Mouse (Mus musculus): ENCODE data around the gene Krt83. TPM values are rescaled to one million over a fixed set of nuclear protein-coding genes. Genes with fewer than 3 reads are reported as not detected.
A peak's percentile ranks its signal among the peaks of the same experiment; 100 is the strongest.
"Not testable (repeated sequence)": the region's sequence is repeated elsewhere in the genome, so short reads cannot be mapped to it uniquely, and the experiment has no call there.

Krt83 gene
- not detected in 2 replicates for polyA plus RNA-seq (2014; fragmentation: Nextera tagmentation; extraction: Ambion mirVana)

DNA sequence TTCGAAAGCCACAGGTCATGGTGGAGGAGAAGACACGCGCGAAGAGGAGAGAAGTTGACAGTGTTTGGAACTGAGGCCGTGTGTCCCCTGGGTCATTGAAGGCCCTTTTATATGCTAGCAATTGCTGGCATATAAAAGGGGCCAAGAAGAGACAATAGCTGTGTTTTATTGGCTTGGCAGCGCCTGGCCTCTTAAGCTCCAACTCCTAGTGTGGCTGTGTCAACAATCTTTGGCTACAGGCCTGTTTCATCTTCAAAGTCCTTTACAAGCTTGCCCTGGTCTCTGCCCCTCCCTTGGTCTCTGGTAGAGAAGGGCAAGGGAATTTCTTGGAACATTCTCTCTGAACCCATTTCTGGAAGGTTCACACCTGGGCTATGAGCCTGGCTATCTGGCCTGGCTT is at the start of gene Krt83:
TSS of gene Krt83 (minus strand) at position 82 of the 400 bp plus-strand sequence.
- H3K27me3 ChIP-seq (ENCODE audit: control insufficient read depth, insufficient read depth, low read length) = no peaks in the 10 kb centered on the region
- H3K4me1 ChIP-seq (ENCODE audit: control insufficient read depth, insufficient read depth, low read length) = no peaks in the 10 kb centered on the region
- H3K4me3 ChIP-seq (ENCODE audit: low read length) = no peak within 1 kb of the TSS
- no peak for ATAC-seq (ENCODE audit: low FRiP score, low TSS enrichment)
- no peak within 1 kb of the TSS for H3K27ac ChIP-seq (ENCODE audit: low read depth, low read length)
- no peak within 1 kb of the TSS for H3K9ac ChIP-seq (ENCODE audit: low read depth, low read length)
- WGBS = 43% methylated on average over 6 of the region's 6 CpGs
- H3K9me3 ChIP-seq (ENCODE audit: control insufficient read depth, low read length) = no peaks in the 10 kb centered on the region
- no peak within 1 kb of the TSS for H3K4me2 ChIP-seq (replicated peaks; ENCODE audit: low read depth, low read length)
- H3K36me3 ChIP-seq (ENCODE audit: control insufficient read depth, insufficient read depth, low read length) = no peaks in the 10 kb centered on the region

DNA sequence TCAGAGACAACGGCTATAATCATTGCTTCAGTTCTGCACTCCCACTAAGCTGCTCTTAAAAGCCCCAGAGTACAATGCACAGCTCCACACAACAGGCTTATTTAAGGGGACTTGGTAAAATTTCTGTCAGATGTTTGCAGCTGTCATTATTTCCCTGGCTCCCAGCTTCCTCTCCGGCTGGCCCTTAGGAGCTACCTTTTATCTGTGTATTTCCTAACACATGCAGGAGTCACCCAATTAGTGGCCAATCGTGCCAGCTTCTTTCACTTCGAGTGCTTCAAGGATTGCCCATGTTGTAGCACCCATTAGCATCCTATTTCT is 47.2 kb upstream of the Krt83 start:
- Histone ChIP-seq H3K4me3 (ENCODE audit: low read length) (no peak overlapping the region), H3K9ac (ENCODE audit: low read depth, low read length) (no peak overlapping the region), H3K27me3 (ENCODE audit: control insufficient read depth, insufficient read depth, low read length) (no peaks in the 10 kb centered on the region), H3K36me3 (ENCODE audit: control insufficient read depth, insufficient read depth, low read length) (no peaks in the 10 kb centered on the region), H3K4me1 (ENCODE audit: control insufficient read depth, insufficient read depth, low read length) (peaks cover 16% of the 10 kb centered on the region), H3K27ac (ENCODE audit: low read depth, low read length) (no peak overlapping the region), H3K9me3 (ENCODE audit: control insufficient read depth, low read length) (no peaks in the 10 kb centered on the region), H3K4me2 (replicated peaks; ENCODE audit: low read depth, low read length) (no peak overlapping the region)
- WGBS = 37% methylated on average over 4 of the region's 4 CpGs
- no peak for ATAC-seq (ENCODE audit: low FRiP score, low TSS enrichment)

DNA sequence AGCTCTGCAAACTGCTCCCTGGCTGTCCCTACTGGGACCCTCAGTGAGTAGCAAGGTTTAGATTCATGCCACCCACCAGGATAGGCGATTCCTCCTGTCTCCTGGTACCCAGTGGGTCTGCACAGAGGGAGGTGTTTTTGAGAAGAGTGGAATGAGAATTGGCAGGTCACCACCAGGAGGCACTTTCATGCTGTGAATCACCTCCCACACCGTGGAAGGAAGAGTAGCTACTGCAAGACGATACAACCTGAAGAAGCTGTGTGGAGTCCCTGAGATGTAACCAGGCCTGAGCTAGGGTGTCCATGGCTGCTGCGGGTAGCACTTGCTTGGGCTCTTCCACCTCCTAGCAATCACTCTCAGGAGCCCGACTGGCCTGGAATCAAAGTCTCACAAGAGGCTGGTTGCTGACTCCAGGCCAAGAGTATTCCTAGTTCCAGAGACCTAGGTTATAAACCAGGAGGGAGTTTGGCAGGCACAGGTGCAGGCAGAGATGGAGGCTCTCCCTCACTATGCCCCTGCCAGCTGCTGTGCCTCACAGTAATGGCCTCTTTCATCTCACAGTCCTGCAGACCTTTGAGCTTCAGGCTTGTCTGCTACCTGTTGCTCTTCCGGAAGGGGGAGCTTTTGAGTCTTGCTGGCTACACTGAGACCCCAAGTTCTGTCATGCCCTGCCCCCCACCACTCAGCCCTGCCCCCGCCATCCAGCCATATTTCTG is 46.7 kb upstream of the Krt83 start:
- H3K4me2 ChIP-seq (replicated peaks; ENCODE audit: low read depth, low read length) = no peak overlapping the region
- no peak overlapping the region for H3K4me3 ChIP-seq (ENCODE audit: low read length)
- no peak overlapping the region for H3K9ac ChIP-seq (ENCODE audit: low read depth, low read length)
- no peak overlapping the region for H3K27ac ChIP-seq (ENCODE audit: low read depth, low read length)
- ATAC-seq (ENCODE audit: low FRiP score, low TSS enrichment) = no peak; the same call in 1 of the 2 replicates
- peaks cover 16% of the 10 kb centered on the region for H3K4me1 ChIP-seq (ENCODE audit: control insufficient read depth, insufficient read depth, low read length)
- H3K9me3 ChIP-seq (ENCODE audit: control insufficient read depth, low read length) = no peaks in the 10 kb centered on the region
- WGBS = 34% methylated on average over 7 of the region's 7 CpGs
- no peaks in the 10 kb centered on the region for H3K27me3 ChIP-seq (ENCODE audit: control insufficient read depth, insufficient read depth, low read length)
- no peaks in the 10 kb centered on the region for H3K36me3 ChIP-seq (ENCODE audit: control insufficient read depth, insufficient read depth, low read length)

DNA sequence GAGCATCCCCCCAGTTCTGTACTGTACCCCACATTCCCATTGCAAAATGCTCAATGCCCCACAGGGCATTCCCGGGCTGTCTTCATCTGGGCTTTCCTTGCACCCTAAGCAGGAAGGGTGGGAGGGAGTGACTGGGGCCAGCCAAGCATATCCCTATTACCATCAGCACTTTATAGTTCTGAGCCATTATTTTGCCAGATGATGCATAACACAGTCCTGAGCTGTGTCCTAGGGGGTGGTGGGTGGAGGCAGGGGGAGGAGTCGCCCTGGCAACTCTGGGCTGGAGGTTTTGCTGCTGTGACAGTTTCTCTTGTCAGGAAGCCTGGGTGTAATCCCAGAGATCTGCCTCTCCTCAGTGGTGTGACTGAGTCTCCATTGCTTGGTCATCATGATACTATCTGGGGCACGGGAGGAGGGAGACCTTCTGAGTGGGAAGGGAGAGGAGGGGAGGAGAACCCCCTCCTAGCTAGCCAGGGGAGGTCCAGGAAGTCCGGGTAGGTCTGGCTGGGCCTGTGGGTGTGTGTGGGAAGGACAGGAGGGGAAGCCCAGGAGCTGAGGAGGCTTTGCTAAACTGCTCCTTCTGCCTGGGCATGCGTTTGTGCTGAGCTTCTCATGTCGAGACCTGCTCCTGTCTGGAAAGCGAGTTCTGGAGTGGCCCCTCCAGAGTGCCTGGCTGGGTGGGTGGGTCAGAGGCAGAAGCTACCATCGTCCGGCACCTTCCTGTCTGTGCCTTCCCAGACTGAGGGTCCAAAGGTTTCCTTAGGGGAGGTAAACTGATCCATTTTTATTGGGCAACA is 44.9 kb upstream of the Krt83 start:
- Histone ChIP-seq H3K27ac (ENCODE audit: low read depth, low read length) (no peak overlapping the region), H3K9ac (ENCODE audit: low read depth, low read length) (no peak overlapping the region), H3K27me3 (ENCODE audit: control insufficient read depth, insufficient read depth, low read length) (no peaks in the 10 kb centered on the region), H3K4me1 (ENCODE audit: control insufficient read depth, insufficient read depth, low read length) (peaks cover 13% of the 10 kb centered on the region), H3K4me2 (replicated peaks; ENCODE audit: low read depth, low read length) (no peak overlapping the region), H3K36me3 (ENCODE audit: control insufficient read depth, insufficient read depth, low read length) (no peaks in the 10 kb centered on the region), H3K4me3 (ENCODE audit: low read length) (no peak overlapping the region), H3K9me3 (ENCODE audit: control insufficient read depth, low read length) (no peaks in the 10 kb centered on the region)
- 38% methylated on average over 9 of the region's 9 CpGs for WGBS
- ATAC-seq (ENCODE audit: low FRiP score, low TSS enrichment) = peak; percentile 58; the same call in 1 of the 2 replicates

DNA sequence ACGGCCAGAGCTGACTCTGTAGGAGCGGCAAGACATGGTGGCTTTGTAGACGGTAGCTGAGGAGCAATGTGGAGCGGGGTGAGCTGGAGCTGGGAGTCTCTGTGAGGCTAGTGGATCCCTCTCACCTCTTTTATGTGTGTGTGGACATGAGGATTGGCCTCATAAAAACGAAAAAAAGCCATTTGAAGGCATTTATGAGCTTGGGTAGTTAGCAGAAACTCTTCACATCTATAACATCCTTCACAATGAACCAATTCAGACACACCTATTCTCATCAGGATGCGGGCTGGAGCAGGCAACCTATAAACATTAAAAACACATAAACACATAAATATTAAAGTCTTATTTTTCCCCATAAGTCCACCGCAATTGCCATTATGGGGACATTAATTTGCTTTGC is 41.4 kb upstream of the Krt83 start, which contains the start of gene Krt84:
TSS of gene Krt84 (minus strand) at position 101 of the 400 bp plus-strand sequence.
- ATAC-seq (ENCODE audit: low FRiP score, low TSS enrichment) = no peak
- no peak within 1 kb of the TSS for H3K9ac ChIP-seq (ENCODE audit: low read depth, low read length)

DNA sequence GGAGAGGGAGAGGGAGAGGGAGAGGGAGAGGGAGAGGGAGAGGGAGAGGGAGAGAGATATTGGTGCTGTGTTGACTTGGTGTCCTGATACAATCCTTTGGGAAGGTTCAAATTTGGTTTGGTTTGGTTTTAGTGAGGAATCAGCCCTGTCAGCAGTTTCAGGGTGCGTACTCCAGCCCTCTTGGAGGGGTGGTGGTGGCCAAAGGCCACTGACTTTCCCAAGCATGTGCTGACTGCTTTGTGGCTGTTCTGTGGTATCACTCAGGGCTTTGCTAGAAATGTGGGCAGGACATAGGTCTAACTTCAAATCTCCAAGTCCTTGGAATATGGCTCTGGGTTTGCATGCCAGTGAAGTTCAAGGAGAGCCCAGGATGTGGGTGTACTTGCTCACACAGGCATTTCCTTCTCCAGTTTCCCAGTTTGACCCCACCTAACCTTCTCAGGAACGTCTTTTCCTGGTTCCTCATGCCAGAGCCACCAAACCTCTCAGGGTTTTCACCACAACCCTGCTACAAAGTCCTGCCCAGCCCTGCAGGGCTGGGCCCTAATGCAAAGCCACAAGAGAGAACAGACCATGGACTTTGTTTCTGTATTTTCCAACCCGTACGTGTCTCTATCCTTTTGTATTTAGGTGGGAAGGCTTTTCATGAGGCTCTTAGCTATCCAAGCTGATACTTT is 31.4 kb upstream of the Krt83 start:
- H3K4me3 ChIP-seq (ENCODE audit: low read length) = no peak overlapping the region
- H3K9me3 ChIP-seq (ENCODE audit: control insufficient read depth, low read length) = no peaks in the 10 kb centered on the region
- no peak for ATAC-seq (ENCODE audit: low FRiP score, low TSS enrichment)
- H3K27me3 ChIP-seq (ENCODE audit: control insufficient read depth, insufficient read depth, low read length) = peaks cover 13% of the 10 kb centered on the region; the same call in 1 of the 2 replicates
- no peaks in the 10 kb centered on the region for H3K4me1 ChIP-seq (ENCODE audit: control insufficient read depth, insufficient read depth, low read length)
- WGBS = 57% methylated on average over 4 of the region's 4 CpGs
- no peaks in the 10 kb centered on the region for H3K36me3 ChIP-seq (ENCODE audit: control insufficient read depth, insufficient read depth, low read length)
- H3K9ac ChIP-seq (ENCODE audit: low read depth, low read length) = no peak overlapping the region
- H3K27ac ChIP-seq (ENCODE audit: low read depth, low read length) = no peak overlapping the region
- no peak overlapping the region for H3K4me2 ChIP-seq (replicated peaks; ENCODE audit: low read depth, low read length)

More for the DNA sequence above, 41.4 kb upstream of the Krt83 start, which contains the start of gene Krt84:
- no peak within 1 kb of the TSS for H3K4me3 ChIP-seq (ENCODE audit: low read length)
- no peaks in the 10 kb centered on the region for H3K27me3 ChIP-seq (ENCODE audit: control insufficient read depth, insufficient read depth, low read length)
- peaks cover 8% of the 10 kb centered on the region for H3K4me1 ChIP-seq (ENCODE audit: control insufficient read depth, insufficient read depth, low read length)
- H3K36me3 ChIP-seq (ENCODE audit: control insufficient read depth, insufficient read depth, low read length) = no peaks in the 10 kb centered on the region
- H3K9me3 ChIP-seq (ENCODE audit: control insufficient read depth, low read length) = no peaks in the 10 kb centered on the region
- WGBS = 67% methylated on average over 7 of the region's 7 CpGs
- H3K27ac ChIP-seq (ENCODE audit: low read depth, low read length) = no peak within 1 kb of the TSS
- H3K4me2 ChIP-seq (replicated peaks; ENCODE audit: low read depth, low read length) = no peak within 1 kb of the TSS

DNA sequence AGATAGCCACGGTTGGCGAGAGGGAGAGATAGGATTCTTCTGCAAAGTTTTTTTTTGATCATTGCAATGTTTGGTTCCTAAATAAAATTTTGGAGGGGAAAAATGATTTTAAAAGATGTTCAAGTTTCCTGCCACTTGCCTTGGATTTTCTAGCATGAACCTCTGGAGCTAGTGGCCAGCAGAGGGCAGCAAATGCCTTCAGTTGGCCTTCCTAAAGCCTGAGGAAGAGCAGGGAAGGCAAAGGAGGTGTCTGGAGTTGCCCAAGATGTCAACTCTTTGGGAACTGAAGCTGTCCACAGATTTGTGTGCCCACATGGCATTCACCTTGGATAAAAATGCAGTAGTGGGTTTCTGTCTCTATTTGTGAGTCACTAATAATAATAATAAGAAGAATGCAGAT is 28.5 kb upstream of the Krt83 start:
- no peak for ATAC-seq (ENCODE audit: low FRiP score, low TSS enrichment)
- Histone ChIP-seq H3K36me3 (ENCODE audit: control insufficient read depth, insufficient read depth, low read length) (no peaks in the 10 kb centered on the region), H3K9ac (ENCODE audit: low read depth, low read length) (no peak overlapping the region), H3K27me3 (ENCODE audit: control insufficient read depth, insufficient read depth, low read length) (peaks cover 9% of the 10 kb centered on the region; the same call in 1 of the 2 replicates), H3K4me2 (replicated peaks; ENCODE audit: low read depth, low read length) (no peak overlapping the region), H3K4me3 (ENCODE audit: low read length) (no peak overlapping the region), H3K27ac (ENCODE audit: low read depth, low read length) (no peak overlapping the region), H3K9me3 (ENCODE audit: control insufficient read depth, low read length) (no peaks in the 10 kb centered on the region), H3K4me1 (ENCODE audit: control insufficient read depth, insufficient read depth, low read length) (no peaks in the 10 kb centered on the region)
- WGBS = 13% methylated on average over 2 of the region's 2 CpGs

DNA sequence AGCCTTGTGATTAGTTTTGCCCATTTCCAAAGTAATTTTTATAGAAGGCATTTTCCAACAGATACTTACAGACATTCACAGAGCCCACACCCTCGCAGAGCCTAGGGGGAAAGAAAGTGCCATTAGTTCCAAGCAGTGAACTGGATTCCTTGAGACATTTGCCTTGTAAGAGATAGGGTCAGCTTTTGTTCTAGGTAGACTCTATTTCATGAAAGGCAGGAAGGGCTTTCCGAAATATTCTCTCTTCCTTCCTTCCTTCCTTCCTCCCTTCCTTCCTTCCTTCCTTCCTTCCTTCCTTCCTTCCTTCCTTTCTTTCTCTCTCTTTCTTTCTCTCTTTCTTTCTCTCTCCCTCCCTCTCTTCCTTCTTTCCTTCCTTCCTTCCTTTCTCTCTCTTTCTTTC is 25.8 kb upstream of the Krt83 start, which contains the start of gene Gm49425:
TSS of gene Gm49425 (minus strand) at position 101 of the 400 bp plus-strand sequence.
- not testable (repeated sequence) for H3K4me2 ChIP-seq (replicated peaks; ENCODE audit: low read depth, low read length); H3K27ac ChIP-seq (ENCODE audit: low read depth, low read length); H3K4me1 ChIP-seq (ENCODE audit: control insufficient read depth, insufficient read depth, low read length); H3K36me3 ChIP-seq (ENCODE audit: control insufficient read depth, insufficient read depth, low read length); H3K9ac ChIP-seq (ENCODE audit: low read depth, low read length); H3K9me3 ChIP-seq (ENCODE audit: control insufficient read depth, low read length); H3K4me3 ChIP-seq (ENCODE audit: low read length); H3K27me3 ChIP-seq (ENCODE audit: control insufficient read depth, insufficient read depth, low read length); ATAC-seq (ENCODE audit: low FRiP score, low TSS enrichment)
- WGBS = 72% methylated on average over 2 of the region's 2 CpGs

Data from kidney, embryonic 14.5 days (tissue).